Mouse (Mus musculus) bone marrow, adult 2 months (tissue): ENCODE measurements at regions not wholly inside any gene's neighbourhood (a gene's known extent, or its start where the extent isn't known, plus 50 kb on each side); places are given as distances from the start of the nearest gene placed in this dataset.

ENCODE experiments used
- H3K27ac ChIP-seq: fragments of 200-500 bp; 2 replicates; pipeline ENCODE4 v1.5.1; 2012; ENCODE audit warnings: low read depth, mild to moderate bottlenecking, control low read depth, inconsistent platforms, low read length; ENCODE audit not compliant: control insufficient read depth, poor library complexity, insufficient read depth
- H3K4me1 ChIP-seq: fragments of 200-500 bp; 2 replicates; pipeline ENCODE4 v1.6.1; 2011; ENCODE audit warnings: low read length; ENCODE audit not compliant: control insufficient read depth, insufficient read depth
- H3K4me3 ChIP-seq: fragments of 200-500 bp; replicated peaks from 2 replicates; pipeline ENCODE3; 2011; ENCODE audit warnings: mild to moderate bottlenecking, low read depth, low read length, control low read depth; ENCODE audit not compliant: control insufficient read depth
- CTCF ChIP-seq: fragments of 200-500 bp; IDR thresholded peaks from 2 replicates; pipeline ENCODE4 v1.5.1; 2011; ENCODE audit warnings: low read length, control low read depth; ENCODE audit not compliant: control insufficient read depth, insufficient read depth
- POLR2A ChIP-seq: fragments of 200-500 bp; IDR thresholded peaks from 2 replicates; pipeline ENCODE4 v1.6.1; 2011; ENCODE audit warnings: low read depth, mild to moderate bottlenecking, control low read depth, low read length, borderline replicate concordance; ENCODE audit not compliant: control insufficient read depth
- WGBS: fragments of 180-500 bp; shearing (Covaris S2); methylation state at CpG from one replicate; pipeline ENCODE4 v1.1.7; 2018; 5-methylcytosine and 5-hydroxymethylcytosine counted together

- TF ChIP-seq POLR2A (no peak), CTCF (no peak)
- WGBS = 71% methylated on average over 5 of the region's 5 CpGs
- Histone ChIP-seq H3K4me3 (no peak overlapping the region), H3K4me1 (no peaks in the 10 kb centered on the region), H3K27ac (no peak overlapping the region)
Measured at GRCm38 (mm10) chr4:124216351-124216750, 298.5 kb upstream of the 4930535I16Rik start.

- TF ChIP-seq POLR2A (no peak), CTCF (no peak)
- WGBS = 64% methylated on average over 7 of the region's 7 CpGs
- Histone ChIP-seq H3K27ac (no peak overlapping the region), H3K4me3 (no peak overlapping the region), H3K4me1 (no peaks in the 10 kb centered on the region)
Measured at GRCm38 (mm10) chr4:124215077-124215476, 297.3 kb upstream of the 4930535I16Rik start.

GRCm38 (mm10) chr4:124210103-124210502 is 292.3 kb upstream of the 4930535I16Rik start:
- WGBS = 84% methylated on average over 9 of the region's 9 CpGs
- Histone ChIP-seq H3K4me3 (no peak overlapping the region), H3K27ac (no peak overlapping the region), H3K4me1 (no peaks in the 10 kb centered on the region)
- no peak for TF ChIP-seq POLR2A
- no peak for TF ChIP-seq CTCF

- no peak overlapping the region for H3K27ac ChIP-seq
- TF ChIP-seq POLR2A (no peak), CTCF (no peak)
- WGBS = 79% methylated on average over 16 of the region's 16 CpGs
- no peaks in the 10 kb centered on the region for H3K4me1 ChIP-seq
- H3K4me3 ChIP-seq = no peak overlapping the region
Measured at GRCm38 (mm10) chr4:124206480-124206879, 288.7 kb upstream of the 4930535I16Rik start.

- no peak overlapping the region for H3K27ac ChIP-seq
- TF ChIP-seq POLR2A = no peak
- no peak for TF ChIP-seq CTCF
- H3K4me3 ChIP-seq = no peak overlapping the region
- 58% methylated on average over 2 of the region's 2 CpGs for WGBS
- no peaks in the 10 kb centered on the region for H3K4me1 ChIP-seq
Measured at GRCm38 (mm10) chr4:124203736-124204135, 285.9 kb upstream of the 4930535I16Rik start.

- no peaks in the 10 kb centered on the region for H3K4me1 ChIP-seq
- 47% methylated on average over 14 of the region's 14 CpGs for WGBS
- no peak overlapping the region for H3K27ac ChIP-seq
- no peak overlapping the region for H3K4me3 ChIP-seq
- TF ChIP-seq POLR2A (no peak), CTCF (no peak)
Measured at GRCm38 (mm10) chr4:124199884-124200844, 282.3 kb upstream of the 4930535I16Rik start.

GRCm38 (mm10) chr4:124198832-124199231 is 281.0 kb upstream of the 4930535I16Rik start:
- Histone ChIP-seq H3K27ac (no peak overlapping the region), H3K4me1 (no peaks in the 10 kb centered on the region), H3K4me3 (no peak overlapping the region)
- TF ChIP-seq POLR2A (no peak), CTCF (no peak)
- 74% methylated on average over 15 of the region's 15 CpGs for WGBS

- Histone ChIP-seq H3K4me3 (no peak overlapping the region), H3K4me1 (no peaks in the 10 kb centered on the region), H3K27ac (no peak overlapping the region)
- 57% methylated on average over 12 of the region's 12 CpGs for WGBS
- TF ChIP-seq POLR2A (no peak), CTCF (no peak)
Measured at GRCm38 (mm10) chr4:124196711-124197110, 278.9 kb upstream of the 4930535I16Rik start.
